Mouse (Mus musculus): ENCODE measurements at regions not wholly inside any gene's neighbourhood (a gene's known extent, or its start where the extent isn't known, plus 50 kb on each side); places are given as distances from the start of the nearest gene placed in this dataset.

DNA sequence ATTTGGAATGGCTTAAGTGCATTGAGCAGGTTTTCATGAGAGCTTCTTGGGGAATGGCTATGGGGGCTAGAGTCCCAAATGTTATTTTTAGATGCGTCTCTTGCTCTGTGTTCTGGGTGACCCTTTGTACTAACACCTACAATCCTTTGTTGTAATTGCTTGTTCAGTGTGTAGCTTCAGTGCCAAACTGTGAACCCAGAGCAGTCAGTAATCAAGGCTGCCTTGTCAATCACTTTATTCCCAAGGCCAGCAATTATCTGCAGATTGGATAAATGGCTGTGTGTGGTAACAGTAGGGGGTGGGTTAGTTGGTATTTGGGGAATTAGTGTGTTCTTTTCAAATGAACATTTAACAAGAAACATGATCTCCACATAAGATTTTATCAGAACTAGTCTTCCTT lies 390.4 kb downstream of the Poteg start:
- DNase-seq (ENCODE audit: low spot score in 2 of 2) = no peak

DNA sequence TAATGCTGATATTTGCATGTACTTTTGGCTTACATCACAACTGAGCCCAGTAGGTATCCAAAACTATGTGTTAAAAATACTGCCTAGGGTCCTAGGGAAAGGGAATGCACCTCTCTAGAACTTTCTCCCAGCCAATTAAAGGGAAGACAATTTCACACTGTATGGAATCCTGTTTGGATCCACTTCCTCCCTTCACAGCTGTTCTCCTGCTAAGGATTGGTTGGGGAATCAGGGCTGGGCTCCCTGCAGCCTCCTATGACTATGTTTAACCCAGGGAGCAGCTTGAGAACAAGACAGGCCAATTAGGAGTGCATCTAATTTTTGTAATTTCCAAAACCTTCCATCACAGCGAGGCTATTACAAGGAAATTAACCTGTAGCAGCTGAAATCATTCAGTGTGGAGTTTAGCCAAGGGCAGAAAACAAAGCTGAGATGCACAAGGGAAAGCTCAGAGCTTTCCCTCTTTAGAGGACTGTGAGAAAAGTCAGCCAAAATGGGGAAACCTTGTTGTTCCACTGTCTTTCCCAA lies 419.1 kb downstream of the Poteg start:
- no peak for DNase-seq (ENCODE audit: low spot score in 2 of 2)

DNA sequence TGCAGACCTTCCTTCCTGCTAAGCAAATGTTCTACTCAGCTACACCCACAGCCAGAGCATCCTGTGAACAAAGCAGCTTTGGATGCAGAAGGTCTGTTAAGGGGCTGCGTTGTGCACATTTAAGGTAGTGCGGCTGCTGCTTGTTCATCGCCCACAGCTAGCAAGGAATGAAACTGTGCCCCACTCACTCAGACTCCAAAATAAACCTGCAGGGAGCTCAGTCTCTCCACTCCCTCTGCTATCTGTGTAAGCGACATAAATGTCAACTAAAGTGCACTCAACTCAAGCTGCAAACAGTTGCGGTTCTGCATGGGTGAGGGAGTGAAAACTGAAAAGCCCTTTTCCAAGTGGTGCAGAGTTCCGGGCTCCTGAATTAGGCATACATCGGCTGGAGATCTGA lies 421.1 kb downstream of the Poteg start:
- peak; percentile 14 to 39 for DNase-seq (ENCODE audit: low spot score in 2 of 2)

- no peak for DNase-seq (ENCODE audit: low spot score in 2 of 2)
Observed at GRCm38 (mm10) chr8:27877691-27878264, 430.3 kb downstream of the Poteg start.

DNA sequence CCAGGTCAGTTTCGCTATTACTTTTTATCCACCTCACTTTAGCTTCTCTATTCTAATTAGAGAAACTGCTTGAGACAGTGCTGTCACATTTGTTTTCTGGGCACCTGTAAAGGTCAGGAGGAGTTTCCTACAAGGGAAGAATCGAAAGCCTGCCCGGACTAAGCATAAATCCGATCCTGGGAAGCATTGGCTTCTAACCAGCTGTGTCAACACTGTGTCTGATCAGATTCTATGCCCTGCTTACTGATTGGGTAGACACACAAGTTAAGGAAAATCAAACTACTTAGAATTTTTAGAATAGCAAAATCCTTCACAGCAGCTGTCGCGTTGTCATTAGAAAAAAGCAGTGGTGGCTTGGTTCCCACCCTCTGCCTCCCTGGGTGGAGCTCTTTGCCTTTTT lies 441.8 kb downstream of the Poteg start:
- DNase-seq (ENCODE audit: low spot score in 2 of 2) = no peak

GRCm38 (mm10) chr8:27894325-27894724 lies 446.9 kb downstream of the Poteg start:
- no peak for DNase-seq (ENCODE audit: low spot score in 2 of 2)

GRCm38 (mm10) chr8:27900115-27900514 lies 452.6 kb downstream of the Poteg start:
- no peak for DNase-seq (ENCODE audit: low spot score in 2 of 2)

DNA sequence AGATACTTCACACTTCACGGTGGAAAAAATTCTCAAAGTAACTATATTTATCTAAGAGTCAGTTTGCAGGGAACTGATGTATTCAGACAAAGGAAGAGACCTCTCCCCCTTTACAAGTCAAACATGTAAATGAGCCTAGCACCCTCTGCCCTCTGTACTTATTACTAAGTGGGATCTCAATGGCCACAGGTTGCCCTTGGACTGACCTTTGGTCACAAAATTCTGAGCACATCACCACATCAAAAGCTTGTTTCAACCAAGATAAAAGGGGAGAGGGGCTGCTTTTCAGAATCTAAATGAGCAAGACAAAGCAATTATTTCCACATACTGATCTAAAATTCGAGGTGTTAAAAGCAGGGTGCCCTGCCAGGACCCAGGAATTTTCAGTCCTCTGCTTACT lies 456.3 kb downstream of the Poteg start:
- DNase-seq (ENCODE audit: low spot score in 2 of 2) = no peak

GRCm38 (mm10) chr8:27909347-27909945 lies 462.0 kb downstream of the Poteg start:
- no peak for DNase-seq (ENCODE audit: low spot score in 2 of 2)

- DNase-seq (ENCODE audit: low spot score in 2 of 2) = no peak
Observed at GRCm38 (mm10) chr8:27938559-27939492, 491.4 kb downstream of the Poteg start.

DNA sequence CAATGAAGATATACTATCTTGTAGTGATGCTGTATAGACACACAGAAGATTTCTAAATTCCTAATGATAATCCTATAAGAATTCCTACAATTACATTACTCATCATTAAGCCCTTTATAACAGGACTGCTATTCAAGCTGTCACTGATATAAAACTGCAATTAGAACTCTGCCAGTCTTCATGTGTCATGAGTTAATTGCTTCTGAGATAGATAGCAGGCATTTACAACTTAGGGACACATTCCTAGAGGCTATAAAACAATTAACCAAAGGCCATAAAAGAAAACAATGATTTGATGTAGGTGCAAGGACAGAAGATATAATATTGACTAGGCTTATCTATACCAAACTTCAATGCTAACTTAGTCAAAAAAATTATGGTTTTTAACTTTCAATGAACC lies 507.5 kb downstream of the Poteg start:
- no peak for DNase-seq (ENCODE audit: low spot score in 2 of 2)

DNA sequence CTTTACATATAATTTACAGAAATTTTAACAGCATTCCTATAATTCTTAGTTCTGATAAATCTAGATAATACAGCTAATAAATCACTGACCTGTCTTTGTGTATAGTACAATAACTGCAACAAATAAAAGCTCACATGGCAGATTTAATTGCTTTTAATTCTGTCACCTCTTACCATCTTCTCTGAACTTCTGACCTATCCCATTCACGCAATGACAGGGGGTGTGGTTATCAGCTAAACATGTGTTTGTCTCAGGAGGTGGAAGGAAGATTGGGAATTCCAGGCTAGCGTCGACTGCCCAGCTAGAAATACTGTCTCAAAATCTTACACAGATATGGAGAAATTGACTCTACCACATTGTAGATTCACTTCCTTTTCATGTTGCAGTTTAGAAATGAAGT lies 533.5 kb downstream of the Poteg start:
- DNase-seq (ENCODE audit: low spot score in 2 of 2) = no peak

DNA sequence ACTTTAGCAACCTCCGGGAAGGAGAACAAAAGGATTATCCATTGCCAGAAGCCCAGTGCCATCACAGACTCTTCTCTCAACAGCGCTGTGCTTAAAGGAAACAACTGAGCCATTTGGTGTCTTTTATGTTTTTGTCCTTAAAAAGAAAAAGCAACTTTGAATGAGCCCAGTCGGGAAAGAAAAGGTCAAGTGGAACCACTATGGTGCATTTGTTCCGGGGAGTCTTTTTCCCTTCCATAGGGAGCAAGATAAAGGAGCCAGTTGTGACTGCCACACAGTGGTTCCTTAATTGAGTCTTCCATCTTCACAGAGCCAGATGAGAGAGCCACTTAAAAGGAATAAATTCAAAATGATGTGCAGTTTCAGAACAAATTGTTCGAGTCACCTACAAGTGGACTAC lies 534.3 kb downstream of the Poteg start:
- no peak for DNase-seq (ENCODE audit: low spot score in 2 of 2)

DNA sequence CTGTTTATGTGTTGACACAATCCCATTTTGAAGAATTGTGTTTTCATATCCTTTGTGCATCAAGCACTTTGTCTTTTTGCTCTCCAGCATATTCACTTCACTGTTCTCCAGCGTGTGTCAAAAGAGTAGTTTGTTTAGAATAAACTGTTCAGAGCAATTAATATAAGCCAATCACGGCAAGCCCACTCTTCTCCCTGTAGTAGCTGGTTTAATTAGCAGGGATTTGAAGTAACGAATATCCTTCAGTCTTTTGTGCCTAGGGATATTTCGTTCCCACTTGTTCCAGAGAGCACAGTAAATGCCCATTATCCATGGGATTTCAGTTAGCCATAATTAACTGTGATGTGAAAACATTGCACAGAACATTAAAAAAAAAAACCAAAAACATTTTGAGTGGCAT lies 565.4 kb downstream of the Poteg start:
- DNase-seq (ENCODE audit: low spot score in 2 of 2) = no peak

All from frontal cortex, postnatal 25 days (tissue).